In genomic region chr6:34156057-34156456, GRCm38 (mm10) we compare ENCODE assay signal across 8 mouse cellular contexts. TPM values are rescaled to one million over a fixed set of nuclear protein-coding genes. Genes with fewer than 3 reads are reported as not detected.
DNase-seq lines count a peak whose midpoint lies in the region; ATAC-seq and TF ChIP-seq lines count a peak whose summit lies in the region.

No protein-coding gene starts in this region.

- 0 out of 2 replicates have a peak overlapping the region, but pooled peaks have one; percentile 3 for H3K27ac ChIP-seq in spleen, adult 2 months (ENCODE audit: insufficient read depth, low read length)
- H3K27ac ChIP-seq in embryonic facial prominence, embryonic 13.5 days, result peak overlapping the region; percentile 88
- peak overlapping the region; percentile 82 for H3K27ac ChIP-seq in liver, embryonic 14.5 days
- H3K27ac ChIP-seq in limb, embryonic 10.5 days, result no peak overlapping the region

- ATAC-seq in embryonic facial prominence, embryonic 13.5 days (ENCODE audit: insufficient number of reproducible peaks, insufficient read depth, low FRiP score, low TSS enrichment, low read depth), result peak; percentile 17; the same call in 1 of the 2 replicates
- peak; percentile 10; the same call in 1 of the 2 replicates for ATAC-seq in liver, embryonic 14.5 days (ENCODE audit: insufficient read depth)

- H3K4me2 ChIP-seq in embryonic facial prominence, embryonic 13.5 days, result no peak overlapping the region; the same call in 1 of the 2 replicates
- peak overlapping the region; percentile 61 for H3K4me2 ChIP-seq in liver, embryonic 14.5 days (ENCODE audit: low read depth)

- no peak overlapping the region for H3K4me3 ChIP-seq in spleen, adult 2 months (ENCODE audit: extremely low read depth, insufficient read depth, insufficient read length)
- no peak overlapping the region for H3K4me3 ChIP-seq in embryonic facial prominence, embryonic 13.5 days
- no peak overlapping the region for H3K4me3 ChIP-seq in liver, embryonic 14.5 days (ENCODE audit: insufficient read depth in 1 of 2, low read depth in 2 of 2, low read length in 2 of 2)
- H3K4me3 ChIP-seq in limb, embryonic 10.5 days, result no peak overlapping the region

- TF ChIP-seq EP300 in liver, embryonic 14.5 days (IDR thresholded peaks at IDR 0.05; ENCODE audit: low read depth), result no peak; the same call in 1 of the 2 replicates

- H3K9me3 ChIP-seq in embryonic facial prominence, embryonic 13.5 days, result no peaks in the 10 kb centered on the region
- H3K9me3 ChIP-seq in liver, embryonic 14.5 days (ENCODE audit: control insufficient read depth, low read length), result no peaks in the 10 kb centered on the region
- H3K9me3 ChIP-seq in limb, embryonic 10.5 days (replicated peaks), result no peaks in the 10 kb centered on the region

- TF ChIP-seq POLR2A in spleen, adult 2 months (IDR thresholded peaks at IDR 0.05; ENCODE audit: low read depth, low read length), result no peak

- WGBS in spleen, adult 2 months, result 5% methylated on average over 5 of the region's 5 CpGs
- WGBS in embryonic facial prominence, embryonic 13.5 days, result 47% methylated on average over 5 of the region's 5 CpGs
- 14% methylated on average over 5 of the region's 5 CpGs for WGBS in liver, embryonic 14.5 days (ENCODE audit: insufficient replicate concordance)
- WGBS in limb, embryonic 10.5 days, result 74% methylated on average over 5 of the region's 5 CpGs

- H3K27me3 ChIP-seq in spleen, adult 2 months (ENCODE audit: control insufficient read depth, insufficient read depth, low read length), result no peaks in the 10 kb centered on the region
- no peaks in the 10 kb centered on the region for H3K27me3 ChIP-seq in embryonic facial prominence, embryonic 13.5 days
- no peaks in the 10 kb centered on the region for H3K27me3 ChIP-seq in liver, embryonic 14.5 days (ENCODE audit: control insufficient read depth, insufficient read depth, low read length)
- no peaks in the 10 kb centered on the region for H3K27me3 ChIP-seq in limb, embryonic 10.5 days (ENCODE audit: low read depth, poor library complexity, severe bottlenecking)

- H3K9ac ChIP-seq in embryonic facial prominence, embryonic 13.5 days, result no peak overlapping the region
- H3K9ac ChIP-seq in liver, embryonic 14.5 days (replicated peaks), result peak overlapping the region; percentile 57

- DNase-seq in spleen, adult 2 months (ENCODE audit: low read depth in 1 of 2, low spot score in 2 of 2), result peak in 1 of 2 experiments; percentile 24
- DNase-seq in spleen, adult 12 weeks (ENCODE audit: low spot score), result no peak
- DNase-seq in liver, embryonic 14.5 days (ENCODE audit: low read depth in 3 of 3, low spot score in 3 of 3), result peak in 2 of 3 experiments; percentile 38 to 46
- DNase-seq in thymus, postnatal 36 days, result peak; percentile 55 to 69
- DNase-seq in frontal cortex, postnatal 10 days (ENCODE audit: low spot score in 2 of 2), result no peak
- no peak for DNase-seq in limb, embryonic 10.5 days (ENCODE audit: low spot score)
- DNase-seq in MN1 (ENCODE audit: low spot score), result no peak

- H3K4me1 ChIP-seq in spleen, adult 2 months (ENCODE audit: control insufficient read depth, insufficient read depth, insufficient read length), result peaks cover 12% of the 10 kb centered on the region; the same call in 1 of the 2 replicates
- H3K4me1 ChIP-seq in embryonic facial prominence, embryonic 13.5 days, result peaks cover 45% of the 10 kb centered on the region
- H3K4me1 ChIP-seq in liver, embryonic 14.5 days (replicated peaks; ENCODE audit: control insufficient read depth in 2 of 2, insufficient read depth in 2 of 2, low read length in 1 of 2), result peaks cover 44 to 52% of the 10 kb centered on the region in 2 experiments
- peaks cover 20% of the 10 kb centered on the region for H3K4me1 ChIP-seq in limb, embryonic 10.5 days

- H3K36me3 ChIP-seq in spleen, adult 2 months (ENCODE audit: control insufficient read depth, insufficient read depth, low read length), result peaks cover 22% of the 10 kb centered on the region
- peaks cover 46% of the 10 kb centered on the region for H3K36me3 ChIP-seq in embryonic facial prominence, embryonic 13.5 days
- H3K36me3 ChIP-seq in liver, embryonic 14.5 days (replicated peaks; ENCODE audit: control insufficient read depth, insufficient read depth, low read depth), result peaks cover 18% of the 10 kb centered on the region
- H3K36me3 ChIP-seq in limb, embryonic 10.5 days, result peaks cover 46% of the 10 kb centered on the region

- TF ChIP-seq CTCF in spleen, adult 2 months (IDR thresholded peaks at IDR 0.05; ENCODE audit: extremely low read depth, insufficient read depth, insufficient read length, insufficient replicate concordance), result no peak
- no peak for TF ChIP-seq CTCF in liver, embryonic 14.5 days (IDR thresholded peaks at IDR 0.05; ENCODE audit: low read depth)

RNA-seq across cellular contexts. Expression of gene Slc35b4, which starts 20.9 kb away (rescaled TPM):
- 11.5 and 12.2 TPM in 2 replicates for polyA plus RNA-seq in spleen, adult 2 months (2012; rRNA removed)
- 47.6 and 49.9 TPM in 2 replicates for polyA plus RNA-seq in embryonic facial prominence, embryonic 13.5 days (2015; fragmentation: Nextera tagmentation; extraction: Ambion mirVana)
- polyA plus RNA-seq in liver, embryonic 14.5 days (2012; rRNA removed), result 7.8 and 8.4 TPM in 2 replicates
- polyA plus RNA-seq in liver, embryonic 14.5 days (2014; fragmentation: Nextera tagmentation; extraction: Ambion mirVana), result 17.0 and 20.6 TPM in 2 replicates
- polyA plus RNA-seq in limb, embryonic 10.5 days (2016; fragmentation: Nextera tagmentation; extraction: Ambion mirVana), result 37.9 and 40.1 TPM in 2 replicates

Comparison
In these comparisons a context has a peak if more than half of its experiments do, and no peak if none do; other contexts are left out.
1. DNase-seq: peak in liver, embryonic 14.5 days (2 of 3) and thymus, postnatal 36 days (2 of 2); none in spleen, adult 12 weeks (single experiment), frontal cortex, postnatal 10 days (0 of 2), limb, embryonic 10.5 days (single experiment) and MN1 (single experiment).